Mouse (Mus musculus) embryonic facial prominence, embryonic 14.5 days (tissue): Measurements from ENCODE around the gene Spef1. TPM values are rescaled to one million over a fixed set of nuclear protein-coding genes. Genes with fewer than 3 reads are reported as not detected.

Experiments used
- ATAC-seq: fragments of 200-750 bp; cut with Nextera tagmentation; 2 replicates; pipeline ENCODE4 v1.8.0; 2017; ENCODE audit warnings: low read depth, moderate number of reproducible peaks, moderate TSS enrichment
- DNase-seq: peaks from one replicate; pipeline ENCODE4 v3.0.0-alpha.2; 2015; ENCODE audit warnings: low spot score
- H3K27ac ChIP-seq: fragments of 300-500 bp; sonication (generic); replicated peaks from 2 replicates; pipeline ENCODE4 v1.5.1; 2014; ENCODE audit warnings: low read depth, mild to moderate bottlenecking, low read length, moderate library complexity
- H3K27me3 ChIP-seq: fragments of 300-500 bp; sonication (generic); replicated peaks from 2 replicates; pipeline ENCODE4 v1.6.1; 2014; ENCODE audit warnings: low read length; ENCODE audit not compliant: control insufficient read depth, insufficient read depth
- H3K36me3 ChIP-seq: fragments of 300-500 bp; sonication (generic); 2 replicates; pipeline ENCODE4 v1.6.1; 2014; ENCODE audit warnings: low read length, mixed read lengths; ENCODE audit not compliant: control insufficient read depth, insufficient read depth
- H3K4me1 ChIP-seq: fragments of 300-500 bp; sonication (generic); 2 replicates; pipeline ENCODE4 v1.6.1; 2014; ENCODE audit warnings: antibody characterized with exemption, low read length; ENCODE audit not compliant: control insufficient read depth, insufficient read depth
- H3K4me2 ChIP-seq: fragments of 300-500 bp; sonication (generic); 2 replicates; pipeline ENCODE4 v1.6.1; 2014; ENCODE audit warnings: low read depth, mild to moderate bottlenecking, low read length, moderate library complexity, mixed read lengths
- H3K4me3 ChIP-seq: fragments of 300-500 bp; sonication (generic); 2 replicates; pipeline ENCODE4 v1.5.1; 2014; ENCODE audit warnings: low read depth, mild to moderate bottlenecking, low read length
- H3K9ac ChIP-seq: fragments of 300-500 bp; sonication (generic); 2 replicates; pipeline ENCODE4 v1.6.1; 2014; ENCODE audit warnings: low read depth, mild to moderate bottlenecking, low read length, moderate library complexity, mixed read lengths
- H3K9me3 ChIP-seq: fragments of 300-500 bp; sonication (generic); 2 replicates; pipeline ENCODE4 v1.6.1; 2016; ENCODE audit warnings: low read length; ENCODE audit not compliant: control insufficient read depth
- WGBS: fragments of 180-500 bp; shearing (Covaris S2); extraction: QIAGEN DNeasy Blood & Tissue Kit; methylation state at CpG from one replicate; pipeline ENCODE4 v1.1.7; 2014; 5-methylcytosine and 5-hydroxymethylcytosine counted together
- polyA plus RNA-seq: library from polyadenylated mRNA; unstranded; fragments of >200 nt; fragmentation: Nextera tagmentation; extraction: Ambion mirVana; gene quantifications from 2 replicates; pipeline ENCODE4 v1.2.1, GENCODE M21; 2014

Spef1 gene
- polyA plus RNA-seq, 1 experiment from 2014 or later = 9.9 TPM

DNA sequence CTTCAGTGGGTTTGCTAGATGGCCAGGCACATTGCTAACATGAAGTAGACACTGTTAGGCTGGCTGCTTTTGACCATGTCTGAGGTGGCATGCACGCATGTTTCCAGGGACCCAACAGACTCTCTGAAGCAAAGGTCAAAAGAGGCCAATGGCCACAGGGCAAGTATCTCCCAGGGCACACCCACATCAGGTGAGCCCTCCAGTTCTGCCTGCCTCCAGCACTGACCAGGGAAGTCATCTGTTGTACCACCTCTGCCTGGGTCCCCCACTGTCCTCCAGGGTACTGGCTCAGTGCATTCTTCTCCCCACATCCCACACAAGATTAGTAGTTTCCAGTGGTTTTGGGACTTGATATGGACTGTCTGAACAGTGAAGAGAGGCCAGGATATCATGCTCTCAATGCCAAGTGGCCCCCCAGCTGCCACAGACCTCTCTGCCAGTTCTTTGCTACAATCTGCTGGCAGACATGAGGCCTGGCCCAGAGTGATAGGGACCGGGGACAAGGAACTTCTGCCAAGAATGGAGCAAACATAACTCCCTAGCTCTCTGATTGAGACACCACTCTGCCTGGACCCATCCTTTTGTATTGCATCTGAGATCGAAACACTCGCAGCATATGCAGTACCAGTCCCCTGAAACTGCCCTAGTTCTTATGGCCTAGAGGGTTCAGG is 22.2 kb upstream of the Spef1 start:
- WGBS = 82% methylated on average over 4 of the region's 4 CpGs
- Histone ChIP-seq H3K27me3 (no peaks in the 10 kb centered on the region), H3K4me1 (peaks cover 19% of the 10 kb centered on the region), H3K27ac (peak overlapping the region; percentile 83; the same call in 1 of the 2 replicates), H3K9ac (peak overlapping the region; percentile 75; the same call in 1 of the 2 replicates), H3K36me3 (peaks cover 5% of the 10 kb centered on the region), H3K4me2 (peak overlapping the region; percentile 57), H3K9me3 (no peaks in the 10 kb centered on the region), H3K4me3 (peak overlapping the region; percentile 64; the same call in 1 of the 2 replicates)
- ATAC-seq (no peak), DNase-seq (no peak)

DNA sequence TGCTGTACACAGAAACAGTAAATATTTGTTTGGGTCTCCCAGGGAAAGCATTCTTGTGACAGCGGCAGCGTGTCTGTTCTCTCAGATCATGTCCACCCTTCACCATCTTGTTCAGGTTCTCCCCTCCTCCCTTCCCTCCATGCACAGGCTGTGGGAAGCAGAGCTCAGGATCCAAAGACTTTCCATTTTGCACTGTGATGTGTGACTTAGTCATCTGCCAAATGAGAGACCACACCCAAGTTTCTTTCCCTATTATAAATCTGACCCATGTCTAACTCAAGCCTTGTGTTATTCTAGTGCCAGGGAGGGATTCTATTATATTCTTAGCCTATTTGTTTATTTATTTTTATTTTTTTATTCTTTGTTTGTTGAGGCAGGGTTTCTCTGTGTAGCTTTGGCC is 21.3 kb upstream of the Spef1 start:
- no peak overlapping the region for H3K4me3 ChIP-seq
- no peaks in the 10 kb centered on the region for H3K9me3 ChIP-seq
- no peak overlapping the region for H3K27ac ChIP-seq
- H3K27me3 ChIP-seq = no peaks in the 10 kb centered on the region
- H3K9ac ChIP-seq = no peak overlapping the region
- DNase-seq = no peak
- ATAC-seq = no peak
- H3K36me3 ChIP-seq = peaks cover 5% of the 10 kb centered on the region
- peaks cover 25% of the 10 kb centered on the region for H3K4me1 ChIP-seq
- H3K4me2 ChIP-seq = no peak overlapping the region
- WGBS = 84% methylated on average over 2 of the region's 2 CpGs

DNA sequence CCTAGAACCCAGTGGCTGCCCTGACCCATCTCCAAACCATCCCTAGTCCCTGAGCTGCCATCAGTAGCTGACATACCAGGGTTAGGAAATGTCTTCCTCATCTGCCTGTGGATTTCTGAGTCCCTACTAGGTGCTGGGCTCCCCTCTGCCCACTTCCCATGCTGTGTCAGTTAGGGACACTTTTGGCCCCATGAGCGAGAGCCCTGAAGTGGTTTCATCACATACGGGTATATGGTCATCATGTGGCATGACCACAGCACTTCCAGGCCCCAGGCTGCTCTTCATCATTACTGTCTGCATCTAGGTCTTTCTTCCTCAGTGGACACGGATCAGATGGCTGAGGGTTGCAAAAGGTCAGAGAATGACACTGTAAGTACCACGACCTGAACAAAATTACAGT is 19.7 kb upstream of the Spef1 start, which contains the start of gene Ap5s1:
Gene Ap5s1, plus strand, starts transcription at position 301 of the 400 bp plus-strand sequence.
- H3K36me3 ChIP-seq = no peaks in the 10 kb centered on the region
- no peak within 1 kb of the TSS for H3K27ac ChIP-seq
- no peak within 1 kb of the TSS for H3K4me3 ChIP-seq
- no peak for ATAC-seq
- H3K27me3 ChIP-seq = no peaks in the 10 kb centered on the region
- H3K4me2 ChIP-seq = no peak within 1 kb of the TSS
- H3K4me1 ChIP-seq = peaks cover 25% of the 10 kb centered on the region
- H3K9ac ChIP-seq = no peak within 1 kb of the TSS
- DNase-seq = no peak
- H3K9me3 ChIP-seq = no peaks in the 10 kb centered on the region
- WGBS = 78% methylated on average over 4 of the region's 4 CpGs

DNA sequence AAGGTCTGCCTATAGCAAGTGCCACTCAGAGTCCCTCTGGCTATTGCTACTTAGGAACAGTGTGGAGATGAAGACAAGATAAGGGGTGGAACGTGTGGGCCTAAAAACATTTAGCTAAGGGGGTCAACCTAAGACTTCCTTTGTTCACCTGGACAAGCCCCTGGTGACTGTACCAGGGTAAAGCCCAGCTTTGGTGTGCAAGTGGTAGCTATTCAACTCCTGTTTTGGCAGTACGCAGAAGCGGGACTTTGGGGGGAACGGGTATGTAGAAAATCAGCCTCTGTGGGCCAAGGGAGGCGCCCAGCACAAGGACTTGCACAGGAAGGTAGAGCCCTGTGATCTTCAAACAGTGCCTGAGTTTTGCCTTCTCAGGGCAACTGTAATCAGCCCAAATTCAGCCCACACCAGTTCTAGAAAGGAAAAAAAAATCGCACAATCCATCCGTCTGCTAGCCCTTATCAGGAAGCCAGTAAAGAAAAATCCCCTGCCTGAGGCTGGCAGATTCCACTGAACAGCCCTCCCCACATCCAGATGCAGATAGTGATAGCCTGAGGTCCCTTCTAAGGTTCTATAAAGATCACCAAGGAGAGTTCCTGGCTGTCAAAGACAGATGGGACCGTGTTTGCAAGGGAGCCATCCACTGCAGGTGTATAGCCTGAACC is 18.6 kb upstream of the Spef1 start:
- Histone ChIP-seq H3K4me2 (no peak overlapping the region), H3K9ac (no peak overlapping the region), H3K27ac (no peak overlapping the region), H3K9me3 (no peaks in the 10 kb centered on the region), H3K36me3 (no peaks in the 10 kb centered on the region), H3K4me3 (no peak overlapping the region), H3K27me3 (no peaks in the 10 kb centered on the region), H3K4me1 (peaks cover 20% of the 10 kb centered on the region)
- 85% methylated on average over 8 of the region's 8 CpGs for WGBS
- DNase-seq = no peak
- ATAC-seq = no peak

DNA sequence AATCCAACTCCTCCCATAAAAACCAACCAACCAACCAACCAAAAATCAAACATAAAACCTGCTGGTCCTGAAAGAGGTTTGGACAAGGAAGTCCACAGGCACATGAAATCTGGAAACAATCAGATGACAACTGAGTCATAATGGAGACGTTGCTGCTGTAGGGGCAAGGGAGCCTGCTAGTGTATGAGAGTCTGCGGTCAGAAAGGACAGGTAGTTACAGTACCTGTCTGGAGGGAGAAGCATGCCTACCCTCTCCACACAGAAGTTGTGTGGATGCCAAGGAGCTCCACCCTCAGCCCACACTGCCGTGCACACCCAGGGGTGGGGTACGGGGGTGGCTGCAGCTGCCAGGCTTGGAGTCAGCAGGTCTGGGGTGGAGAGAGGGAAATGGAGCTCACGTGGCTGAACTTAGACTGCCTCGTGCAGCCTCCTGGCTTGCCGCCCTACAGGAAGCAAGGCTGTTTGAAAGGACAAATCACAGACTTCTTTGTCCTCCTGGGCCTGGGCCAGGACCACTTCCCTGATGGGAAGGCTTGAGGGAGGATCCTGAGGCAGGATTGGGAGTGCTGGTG is 17.4 kb upstream of the Spef1 start:
- H3K4me3 ChIP-seq = no peak overlapping the region
- peak; percentile 96 for DNase-seq
- H3K4me2 ChIP-seq = peak overlapping the region; percentile 23
- H3K36me3 ChIP-seq = 0 out of 2 replicates have a peak, but pooled peaks cover 4% of the 10 kb centered on the region
- 0 out of 2 replicates have a peak overlapping the region, but pooled peaks have one; percentile 9 for H3K9ac ChIP-seq
- H3K4me1 ChIP-seq = peaks cover 16% of the 10 kb centered on the region
- H3K9me3 ChIP-seq = no peaks in the 10 kb centered on the region
- peak overlapping the region; percentile 80 for H3K27ac ChIP-seq
- ATAC-seq = peak; percentile 89
- no peaks in the 10 kb centered on the region for H3K27me3 ChIP-seq
- 25% methylated on average over 7 of the region's 7 CpGs for WGBS

DNA sequence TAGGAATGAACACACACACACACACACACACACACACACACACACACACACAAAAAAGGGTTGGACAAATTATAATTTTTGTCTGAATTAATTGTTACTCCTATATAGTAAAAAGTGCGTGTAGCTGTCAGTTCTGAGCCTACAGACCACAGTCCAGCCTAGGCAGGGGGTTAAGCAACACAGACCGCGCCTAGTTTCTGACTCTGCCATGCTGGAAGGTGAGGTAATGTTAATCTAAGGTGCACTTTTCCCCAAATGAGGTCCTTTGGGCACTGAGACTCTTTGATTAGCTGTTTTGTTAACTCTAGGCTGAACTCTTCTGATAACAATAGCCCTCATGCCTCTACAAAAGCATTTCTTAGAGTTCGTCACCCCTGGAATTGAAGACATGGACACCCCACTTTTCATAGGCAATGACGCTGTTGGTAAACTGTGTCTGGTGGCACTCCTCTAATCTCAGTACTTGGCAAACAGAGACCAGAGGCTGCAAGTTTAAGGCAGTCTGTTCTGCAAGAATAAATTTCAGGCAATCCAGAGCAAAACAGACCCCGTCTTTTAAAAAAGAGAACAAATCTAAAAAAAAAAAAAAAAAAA is 16.8 kb upstream of the Spef1 start:
- ATAC-seq = 0 out of 2 replicates have a peak, but pooled peaks have one; percentile 1
- Histone ChIP-seq H3K4me2 (no peak overlapping the region), H3K36me3 (0 out of 2 replicates have a peak, but pooled peaks cover 4% of the 10 kb centered on the region), H3K4me3 (no peak overlapping the region), H3K27ac (peak overlapping the region; percentile 80), H3K9ac (0 out of 2 replicates have a peak overlapping the region, but pooled peaks have one; percentile 8), H3K27me3 (no peaks in the 10 kb centered on the region), H3K9me3 (no peaks in the 10 kb centered on the region), H3K4me1 (peaks cover 14% of the 10 kb centered on the region)
- DNase-seq = peak; percentile 15
- 71% methylated on average over 6 of the region's 6 CpGs for whole genome bisulfite sequencing

DNA sequence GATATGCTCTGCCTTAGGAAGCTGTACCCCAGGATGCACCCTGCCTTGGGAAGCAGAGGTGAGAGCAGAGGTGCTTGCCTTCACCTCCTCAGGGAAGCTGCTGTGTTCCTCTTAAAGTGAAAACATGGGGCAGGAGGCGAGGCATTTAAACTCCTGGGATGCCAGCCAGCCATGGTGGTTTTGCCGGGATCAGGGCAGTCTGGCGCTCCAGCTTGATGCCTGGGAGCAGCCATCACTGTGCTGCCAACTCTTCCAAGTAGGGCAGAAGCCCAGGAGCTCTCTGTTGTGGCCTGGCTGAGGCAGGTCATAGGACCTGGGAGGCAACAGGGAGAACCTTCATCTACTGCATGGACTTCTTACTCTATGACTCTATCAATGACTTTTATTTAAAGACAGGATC is 14.2 kb upstream of the Spef1 start:
- no peaks in the 10 kb centered on the region for H3K27me3 ChIP-seq
- H3K27ac ChIP-seq = no peak overlapping the region
- no peaks in the 10 kb centered on the region for H3K9me3 ChIP-seq
- 79% methylated on average over 3 of the region's 3 CpGs for WGBS
- H3K9ac ChIP-seq = no peak overlapping the region
- peaks cover 14% of the 10 kb centered on the region for H3K4me1 ChIP-seq
- ATAC-seq (no peak), DNase-seq (no peak)
- H3K4me3 ChIP-seq = no peak overlapping the region
- H3K4me2 ChIP-seq = no peak overlapping the region
- H3K36me3 ChIP-seq = peaks cover 18% of the 10 kb centered on the region

DNA sequence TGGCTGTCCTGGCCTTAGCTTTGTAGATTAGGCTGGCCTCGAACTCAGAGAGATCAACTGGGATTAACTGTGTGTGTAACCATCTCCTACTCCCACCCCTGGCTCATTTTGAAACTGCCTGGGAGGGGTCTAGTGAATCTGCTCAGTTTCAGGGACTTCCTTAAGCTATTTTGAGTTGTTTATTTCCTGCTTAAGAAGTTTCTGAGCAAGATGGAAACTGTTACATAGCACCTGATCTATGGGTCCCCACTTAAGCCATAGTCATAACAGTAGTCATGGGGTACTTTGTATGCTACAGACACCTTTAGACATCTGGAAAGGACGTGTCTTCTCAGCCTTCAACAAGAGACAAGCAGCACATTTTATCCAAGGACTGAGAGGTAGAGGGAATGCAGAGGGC is 13.6 kb upstream of the Spef1 start:
- no peaks in the 10 kb centered on the region for H3K27me3 ChIP-seq
- no peak for DNase-seq
- no peak for ATAC-seq
- no peak overlapping the region for H3K4me2 ChIP-seq
- peaks cover 14% of the 10 kb centered on the region for H3K4me1 ChIP-seq
- no peak overlapping the region for H3K9ac ChIP-seq
- WGBS = 72% methylated on average over 2 of the region's 2 CpGs
- no peaks in the 10 kb centered on the region for H3K9me3 ChIP-seq
- H3K36me3 ChIP-seq = peaks cover 23% of the 10 kb centered on the region
- no peak overlapping the region for H3K4me3 ChIP-seq
- no peak overlapping the region for H3K27ac ChIP-seq
